16 mouse cellular contexts compared by ENCODE assay signal in the genomic region with DNA sequence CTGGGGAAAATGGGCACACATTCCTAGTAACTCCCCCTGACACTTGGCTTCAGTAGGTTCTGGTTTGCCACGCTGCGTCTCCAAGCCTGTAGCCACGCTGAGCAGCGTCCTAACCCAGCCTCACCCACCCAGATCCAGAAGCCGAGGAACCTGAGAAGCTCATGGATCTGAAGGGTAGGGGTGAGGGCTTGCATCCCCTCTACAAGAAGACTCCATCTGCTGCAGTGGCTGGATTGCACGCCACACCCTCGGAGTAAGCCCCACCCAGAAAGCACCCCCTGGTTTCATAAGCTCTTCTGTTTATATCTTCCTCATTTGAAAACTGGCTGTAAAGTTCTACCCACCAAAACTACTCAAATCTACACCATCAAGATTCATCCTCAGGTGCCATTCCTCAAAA. TPM values are rescaled to one million over a fixed set of nuclear protein-coding genes. Genes with fewer than 3 reads are reported as not detected.
DNase-seq lines count a peak whose midpoint lies in the region; ATAC-seq and TF ChIP-seq lines count a peak whose summit lies in the region.
"Had no signal": no experiment of that assay in that cellular context is flagged by ENCODE, and none has a peak within 500 bp of the region (broad histone marks: within the 10 kb centered on the region; RNA-seq: fewer than 3 reads in every experiment).

No protein-coding gene starts in this region.

- H3K36me3 ChIP-seq in heart, embryonic 13.5 days: no peaks in the 10 kb centered on the region
- no peaks in the 10 kb centered on the region for H3K36me3 ChIP-seq in heart, adult 2 months (ENCODE audit: control insufficient read depth, insufficient read depth, low read length)
- H3K36me3 ChIP-seq in splenic B cell, adult 2 months (ENCODE audit: control insufficient read depth, insufficient read depth, low read length, poor library complexity, severe bottlenecking): no peaks in the 10 kb centered on the region
- H3K36me3 ChIP-seq: neural tube, embryonic 12.5 days had no signal

- H3K4me1 ChIP-seq in heart, embryonic 13.5 days: peaks cover 8% of the 10 kb centered on the region
- no peaks in the 10 kb centered on the region for H3K4me1 ChIP-seq in heart, adult 2 months (ENCODE audit: control insufficient read depth, insufficient read depth, low read length)
- H3K4me1 ChIP-seq: neural tube, embryonic 12.5 days had no signal

- peak overlapping the region; percentile 59 for H3K4me2 ChIP-seq in heart, embryonic 13.5 days
- H3K4me2 ChIP-seq: neural tube, embryonic 12.5 days had no signal

- TF ChIP-seq POLR2A in heart, adult 2 months (IDR thresholded peaks at IDR 0.05; ENCODE audit: insufficient read depth, low read depth, low read length): no peak

- peak overlapping the region; percentile 66; the same call in 1 of the 2 replicates for H3K9ac ChIP-seq in heart, embryonic 13.5 days
- no peak overlapping the region for H3K9ac ChIP-seq in heart, adult 2 months (ENCODE audit: low read depth, low read length)
- H3K9ac ChIP-seq: liver, embryonic 14.5 days; neural tube, embryonic 12.5 days had no signal

- no peaks in the 10 kb centered on the region; the same call in 1 of the 2 replicates for H3K27me3 ChIP-seq in heart, embryonic 13.5 days (replicated peaks)
- H3K27me3 ChIP-seq in heart, adult 2 months (ENCODE audit: control insufficient read depth, insufficient read depth, low read length): no peaks in the 10 kb centered on the region
- no peaks in the 10 kb centered on the region for H3K27me3 ChIP-seq in splenic B cell, adult 2 months (ENCODE audit: control insufficient read depth, insufficient read depth, low read length, poor library complexity, severe bottlenecking)
- H3K27me3 ChIP-seq: neural tube, embryonic 12.5 days; Patski had no signal

- H3K27ac ChIP-seq in heart, embryonic 13.5 days (replicated peaks): no peak overlapping the region
- no peak overlapping the region for H3K27ac ChIP-seq in heart, adult 2 months
- H3K27ac ChIP-seq: liver, embryonic 14.5 days; neural tube, embryonic 12.5 days had no signal

- intact Hi-C loops in heart, adult 2 months (cut with DNase I): no loop called here

- H3K4me3 ChIP-seq in heart, embryonic 13.5 days: peak overlapping the region; percentile 24
- H3K4me3 ChIP-seq in heart, adult 2 months: no peak overlapping the region
- H3K4me3 ChIP-seq: neural tube, embryonic 12.5 days had no signal

- TF ChIP-seq EP300 in heart, adult 2 months (IDR thresholded peaks at IDR 0.05; ENCODE audit: insufficient read depth, low read depth, low read length): no peak

- TF ChIP-seq CTCF in heart, adult 2 months (IDR thresholded peaks at IDR 0.05): no peak

- DNase-seq in heart, adult 2 months: no peak
- DNase-seq in lung, postnatal 10 days: peak; percentile 7
- DNase-seq in lung, postnatal 4 days: no peak
- peak; percentile 46 for DNase-seq in splenic B cell, adult 2 months (ENCODE audit: low read depth, low spot score)
- DNase-seq in urinary bladder, postnatal 10 days (ENCODE audit: low spot score): no peak
- no peak for DNase-seq in cerebellum, adult 11 months
- DNase-seq: adrenal gland, postnatal 14 days; cerebellum, adult 11-12 months; embryo, embryonic 11 days; gastrocnemius, postnatal 10 days had no signal

- 53% methylated on average over 7 of the region's 7 CpGs for WGBS in heart, embryonic 13.5 days
- 54% methylated on average over 7 of the region's 7 CpGs for WGBS in heart, adult 2 months

- H3K9me3 ChIP-seq in heart, embryonic 13.5 days: no peaks in the 10 kb centered on the region
- H3K9me3 ChIP-seq: neural tube, embryonic 12.5 days had no signal

- no peaks in the 10 kb centered on the region for H3K79me2 ChIP-seq in heart, adult 2 months (replicated peaks; ENCODE audit: control insufficient read depth, insufficient read depth, low read length)

- ATAC-seq in heart, embryonic 13.5 days (ENCODE audit: extremely low read depth, insufficient number of reproducible peaks, low FRiP score, low TSS enrichment): no peak
- peak; percentile 94 for ATAC-seq in granulocyte monocyte progenitor cell, adult 5-6 weeks (replicated peaks; ENCODE audit: poor library complexity, severe bottlenecking)
- ATAC-seq: forebrain, embryonic 14.5 days; Patski had no signal

RNA-seq across cellular contexts. Expression of a gene that starts 22.4 kb away (rescaled TPM):
- 162 and 163 TPM in 2 replicates for polyA plus RNA-seq in heart, embryonic 13.5 days (2015; fragmentation: Nextera tagmentation; extraction: Ambion mirVana)
- total RNA-seq in heart, adult 2 months (2021): 10 to 100 TPM; 60.0 to 61.1 TPM
- 25.9 and 32.5 TPM in 2 replicates for polyA plus RNA-seq in heart, adult 2 months (2012; rRNA removed)
- total RNA-seq in granulocyte monocyte progenitor cell, adult 5-6 weeks (2014; fragmentation: Nextera tagmentation): 99.5 and 118 TPM in 2 replicates
- 92.6 and 107 TPM in 2 replicates for total RNA-seq in granulocyte monocyte progenitor cell, adult 5-6 weeks (2017)

RNA-seq across cellular contexts. Expression of a gene that starts 22.7 kb away (rescaled TPM):
- 11.5 and 14.6 TPM in 2 replicates for polyA plus RNA-seq in heart, embryonic 13.5 days (2015; fragmentation: Nextera tagmentation; extraction: Ambion mirVana)
- 1 to 10 TPM; 2.9 to 5.1 TPM for total RNA-seq in heart, adult 2 months (2021)
- 2.5 and 3.5 TPM in 2 replicates for polyA plus RNA-seq in heart, adult 2 months (2012; rRNA removed)
- total RNA-seq in granulocyte monocyte progenitor cell, adult 5-6 weeks (2014; fragmentation: Nextera tagmentation): 16.9 and 23.2 TPM in 2 replicates
- 5.1 and 16.7 TPM in 2 replicates for total RNA-seq in granulocyte monocyte progenitor cell, adult 5-6 weeks (2017)

Comparison
In these comparisons a context has a peak if more than half of its experiments do, and no peak if none do; other contexts are left out.
1. DNase-seq: peak in lung, postnatal 10 days (single experiment) and splenic B cell, adult 2 months (single experiment); none in heart, adult 2 months (0 of 2), lung, postnatal 4 days (0 of 2), urinary bladder, postnatal 10 days (single experiment) and cerebellum, adult 11 months (single experiment).